Mouse (Mus musculus) layer of hippocampus, adult 9-11 months (tissue): ENCODE data around the gene Ppp1r37.
A peak's percentile ranks its signal among the peaks of the same experiment; 100 is the strongest.

ENCODE experiments used
- DNase-seq: peaks from one replicate; pipeline ENCODE4 v3.0.0; 2022

Gene Ppp1r37

DNA sequence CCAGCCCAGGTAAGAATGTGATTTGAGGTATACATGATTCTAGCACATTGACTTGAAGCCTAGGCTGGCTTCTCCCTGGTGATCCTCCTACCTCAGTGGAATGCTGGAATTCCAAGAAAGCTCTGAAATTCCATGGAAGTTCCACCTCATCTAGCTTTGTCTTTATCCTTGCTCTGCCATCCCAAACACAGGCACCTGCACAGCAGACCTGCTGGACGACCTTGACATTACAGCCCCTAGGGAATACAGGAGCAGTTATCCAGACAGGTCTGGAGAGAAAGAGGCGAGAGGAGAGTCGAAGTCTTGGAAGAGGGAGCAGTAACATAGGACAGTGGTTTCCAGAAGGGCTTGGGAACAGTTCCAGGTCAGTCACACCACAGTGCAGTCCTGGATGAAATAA, 6.8 kb upstream of the Ppp1r37 start:
- DNase-seq, result no peak

DNA sequence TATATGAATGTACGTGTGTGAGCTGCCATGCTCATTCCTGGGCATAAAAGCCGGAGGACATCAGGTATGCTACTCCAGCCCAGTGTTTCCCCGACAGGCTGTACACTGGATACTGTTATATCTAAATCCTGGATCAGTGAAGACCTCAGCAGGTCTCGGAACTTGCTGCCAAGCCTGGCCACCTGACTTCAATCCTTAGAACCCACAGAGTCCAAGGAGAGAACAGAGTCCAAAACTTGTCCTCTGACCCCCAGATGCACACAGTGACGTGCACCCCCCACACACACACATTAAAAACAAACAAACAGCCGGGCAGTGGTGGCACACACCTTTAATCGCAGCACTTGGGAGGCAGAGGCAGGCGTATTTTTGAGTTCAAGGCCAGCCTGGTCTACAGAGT, 4.5 kb upstream of the Ppp1r37 start:
- DNase-seq, result no peak

DNA sequence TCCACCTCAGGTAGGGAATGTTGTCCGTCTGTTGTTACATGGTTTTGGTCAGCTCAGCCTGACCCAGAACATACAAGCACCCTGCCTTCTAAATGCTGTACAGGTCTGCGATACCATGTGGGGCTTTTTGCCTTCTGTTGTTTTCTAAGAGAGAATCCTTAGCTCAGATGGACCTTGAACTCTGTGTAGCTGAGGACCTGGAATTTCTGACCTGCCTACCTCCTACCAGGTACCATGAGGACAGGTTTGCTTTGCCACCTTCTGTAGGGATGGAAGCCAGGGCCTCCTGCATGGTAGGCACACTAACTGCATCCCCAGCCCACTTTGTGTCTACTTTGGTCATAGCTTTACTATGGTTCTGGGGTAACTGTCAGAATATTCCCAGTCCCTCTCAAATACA, 2.9 kb upstream of the Ppp1r37 start:
- no peak for DNase-seq

DNA sequence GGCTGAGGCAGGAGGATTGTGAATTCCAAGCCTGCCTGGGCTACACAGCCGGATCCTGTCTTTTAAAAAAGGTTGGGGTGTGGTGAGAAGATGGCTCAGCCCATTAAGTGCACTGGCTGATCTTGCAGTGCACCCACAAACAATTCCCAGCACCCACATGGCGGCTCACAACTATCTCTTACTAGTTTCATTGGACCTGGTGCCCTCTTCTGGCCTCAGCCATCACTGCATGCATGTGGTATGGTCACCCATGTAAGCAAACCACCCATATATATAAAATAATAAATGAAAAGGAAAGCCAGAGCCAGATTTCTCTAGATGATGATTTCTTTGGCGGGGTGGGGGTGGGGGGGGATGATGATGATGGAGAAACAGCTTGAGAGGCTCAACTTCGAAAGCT, 1.6 kb upstream of the Ppp1r37 start:
- DNase-seq, result no peak

DNA sequence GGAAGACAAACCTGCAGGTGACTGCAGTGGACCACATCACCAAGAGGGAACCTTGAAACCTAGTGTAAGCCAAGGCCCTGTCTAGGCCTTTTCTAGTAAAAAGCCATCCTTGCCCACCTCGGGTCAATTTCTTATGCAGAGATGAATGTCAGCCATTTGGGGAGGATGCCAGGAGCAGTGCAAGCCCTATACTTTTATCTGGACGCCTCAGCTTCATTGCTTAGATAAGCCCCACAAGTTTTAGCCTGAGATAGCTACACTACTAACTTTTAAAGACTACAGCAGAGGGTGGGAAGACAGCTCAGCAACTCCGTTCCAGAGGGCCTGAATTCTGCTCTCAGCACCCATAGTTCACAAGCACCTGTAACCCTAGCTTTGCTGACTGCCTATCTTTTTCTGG, 1.0 kb upstream of the Ppp1r37 start:
- DNase-seq, result no peak

DNA sequence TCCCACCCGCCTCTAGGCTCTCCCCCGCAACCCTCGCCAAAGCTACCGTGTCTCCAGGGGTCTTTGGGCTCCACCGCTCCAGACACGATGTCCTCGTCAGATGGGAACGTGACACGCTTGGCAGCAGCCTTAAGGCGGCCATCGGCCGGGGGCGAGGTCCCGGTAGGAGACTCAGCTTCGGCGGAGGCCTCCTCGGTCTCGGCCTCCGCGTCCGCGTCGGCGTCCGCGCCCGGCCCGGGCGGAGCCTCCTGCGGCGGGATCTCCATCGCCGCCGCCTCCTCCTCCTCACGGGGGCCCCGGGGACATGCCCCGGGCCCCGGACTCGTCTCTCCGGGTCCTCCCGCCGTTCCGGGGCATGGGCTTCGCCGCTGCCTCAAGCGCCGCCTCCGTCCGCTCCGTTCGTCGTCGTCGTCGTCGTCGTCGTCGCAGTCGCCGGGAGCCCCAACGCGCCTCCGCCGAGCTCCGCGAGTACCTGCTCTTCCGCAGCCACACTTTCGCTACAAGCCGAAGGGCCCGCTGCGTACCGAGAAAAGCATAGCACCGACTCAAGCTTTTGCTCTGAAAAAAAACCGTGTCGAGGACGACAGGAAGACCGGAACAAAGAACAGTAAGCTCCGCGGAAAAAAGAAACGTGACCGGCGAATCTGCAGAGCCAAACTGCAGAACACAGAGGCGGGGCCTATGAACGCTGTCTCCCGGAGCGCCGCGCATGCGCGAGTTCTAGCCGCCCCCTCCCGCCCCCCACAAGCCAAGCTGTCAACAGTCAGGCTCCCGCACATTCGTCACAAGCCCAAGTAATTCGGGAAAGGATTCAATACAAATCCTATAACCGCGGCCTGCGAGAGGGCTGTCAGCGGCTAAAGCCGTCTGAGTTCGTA, 872 bp downstream of the Ppp1r37 start:
- DNase-seq, result peak; percentile 84

DNA sequence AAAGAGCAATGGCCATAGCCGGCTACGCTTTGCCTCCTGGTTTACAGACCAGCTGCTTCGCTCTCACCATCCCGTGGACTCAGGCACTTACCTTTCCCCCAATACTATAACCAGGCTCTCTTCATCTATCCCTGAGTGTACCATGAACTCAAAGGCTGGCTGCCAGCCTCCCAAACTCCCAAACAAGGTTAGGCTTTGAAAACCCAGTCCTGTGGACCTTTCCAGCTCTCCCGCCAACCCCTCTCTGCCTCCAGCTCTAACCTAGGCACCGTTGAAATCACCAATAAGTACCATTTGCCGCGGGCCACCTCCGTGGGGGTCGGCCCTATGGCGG, 1.5 kb downstream of the Ppp1r37 start:
- no peak for DNase-seq

DNA sequence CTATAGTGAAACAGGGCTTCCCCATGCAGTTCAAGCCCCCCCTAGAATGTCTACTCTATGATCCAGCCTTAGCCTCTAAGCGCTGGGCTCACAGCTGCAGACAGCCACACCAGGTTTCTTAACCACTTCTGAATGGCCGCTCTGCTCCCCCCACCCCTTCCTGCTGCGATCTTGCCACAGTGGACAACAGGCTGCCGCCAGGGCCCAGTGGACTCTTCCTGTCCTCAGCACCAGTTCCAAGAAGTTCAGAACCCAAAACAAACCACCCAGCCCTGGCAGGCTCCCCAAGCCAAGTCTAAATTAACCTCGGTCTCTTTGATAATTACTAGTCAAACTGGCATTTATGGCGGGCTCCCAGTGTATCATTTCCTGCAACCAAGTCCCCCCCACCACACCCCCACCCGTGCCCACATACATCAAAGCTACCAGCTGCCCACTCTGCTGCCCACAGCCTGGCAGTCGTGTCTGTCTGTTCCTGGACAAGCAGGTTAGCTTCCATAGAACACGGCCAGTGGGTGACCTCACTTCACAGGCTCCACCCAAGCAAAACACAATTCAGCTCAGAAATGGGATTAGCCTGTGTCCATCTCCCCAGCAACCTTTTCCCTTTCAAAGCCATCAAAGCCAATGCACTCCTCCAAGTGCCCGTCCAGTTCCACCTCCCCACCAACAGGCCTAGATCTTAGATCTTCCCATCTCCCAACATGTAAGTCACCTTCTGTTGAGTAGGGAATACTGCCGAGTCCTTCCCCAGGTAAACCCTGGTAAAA, 2.2 kb downstream of the Ppp1r37 start:
- DNase-seq, result no peak

DNA sequence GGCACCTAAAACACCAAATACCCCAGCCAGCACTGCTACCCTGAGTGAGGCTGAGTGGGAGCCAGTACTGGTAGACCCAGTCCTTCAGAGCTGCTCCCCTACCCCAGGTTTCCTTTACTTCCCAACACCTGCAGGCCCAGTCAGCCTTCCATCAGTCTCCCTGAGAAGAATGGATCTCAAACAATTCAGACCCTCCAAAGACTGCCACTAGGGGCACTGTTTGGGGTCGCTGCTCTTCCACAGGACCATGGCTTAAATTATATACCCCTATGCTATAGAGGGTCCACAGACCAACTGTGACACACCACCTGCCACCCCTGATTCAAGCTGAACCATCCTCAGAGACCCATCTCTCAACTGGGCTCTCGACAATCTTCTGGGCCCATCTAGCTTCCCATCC, 3.9 kb downstream of the Ppp1r37 start:
- no peak for DNase-seq

DNA sequence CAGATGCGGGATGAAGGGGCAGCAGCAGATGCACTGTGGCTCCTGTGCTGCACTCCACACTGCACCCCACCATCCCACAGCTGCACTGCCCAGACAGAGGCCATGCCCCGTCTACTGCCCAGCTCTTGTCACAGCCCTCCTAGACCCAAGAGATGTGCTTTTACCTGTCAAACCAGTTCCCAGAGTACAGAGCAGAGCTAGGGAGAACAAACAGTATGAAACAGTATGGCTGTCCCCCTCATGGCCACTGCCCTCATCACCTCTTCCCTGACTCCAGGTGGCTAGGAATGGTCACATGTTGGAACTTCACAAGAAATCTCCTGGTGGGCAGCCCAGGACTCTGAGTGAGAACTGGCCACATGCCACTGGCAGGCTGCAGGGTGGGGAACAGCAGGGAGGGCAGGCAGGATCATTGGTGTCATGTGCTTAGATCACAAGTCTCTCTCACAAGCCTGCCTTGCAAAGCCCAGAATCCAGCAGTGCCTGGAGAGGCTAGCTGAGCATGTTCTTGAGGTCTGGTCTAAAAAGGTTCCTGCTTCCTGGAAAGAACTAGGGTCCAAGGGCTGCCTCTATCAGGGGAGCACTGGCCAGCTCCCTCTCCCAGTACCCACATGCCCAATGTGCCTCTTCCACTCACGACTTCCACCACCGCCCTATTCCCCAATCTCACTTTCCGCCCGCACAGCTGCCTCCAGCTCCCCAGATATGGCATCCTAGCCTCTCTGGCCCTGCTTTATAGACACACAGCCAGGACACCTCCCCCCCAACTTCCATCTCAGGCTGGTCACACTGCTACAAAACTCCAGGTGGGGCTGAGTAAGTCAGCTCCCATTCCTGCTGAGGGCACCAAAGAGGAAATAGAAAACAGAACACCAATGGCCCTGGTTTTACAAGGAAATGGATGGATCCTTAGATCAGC, 4.6 kb downstream of the Ppp1r37 start:
- DNase-seq, result no peak

DNA sequence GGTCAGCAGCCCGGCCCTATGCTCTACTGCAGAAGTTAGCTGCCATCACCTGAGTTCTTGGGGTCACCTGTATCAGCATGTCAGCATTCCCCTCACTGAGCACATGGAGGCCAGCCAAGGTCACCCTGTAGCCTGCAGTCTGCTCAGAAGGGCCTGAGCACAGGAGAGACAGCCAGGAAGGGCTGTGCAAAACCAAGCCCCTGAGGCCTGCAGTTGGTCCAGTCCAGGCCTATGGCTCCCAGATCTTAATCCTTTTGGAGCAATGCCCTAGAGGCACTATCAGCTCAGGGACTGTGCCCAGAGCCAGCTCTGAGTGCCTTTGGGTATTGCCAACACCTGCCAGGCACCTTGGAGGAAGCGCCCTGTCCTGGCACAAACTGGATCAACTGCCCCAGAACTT, 5.8 kb downstream of the Ppp1r37 start:
- no peak for DNase-seq

DNA sequence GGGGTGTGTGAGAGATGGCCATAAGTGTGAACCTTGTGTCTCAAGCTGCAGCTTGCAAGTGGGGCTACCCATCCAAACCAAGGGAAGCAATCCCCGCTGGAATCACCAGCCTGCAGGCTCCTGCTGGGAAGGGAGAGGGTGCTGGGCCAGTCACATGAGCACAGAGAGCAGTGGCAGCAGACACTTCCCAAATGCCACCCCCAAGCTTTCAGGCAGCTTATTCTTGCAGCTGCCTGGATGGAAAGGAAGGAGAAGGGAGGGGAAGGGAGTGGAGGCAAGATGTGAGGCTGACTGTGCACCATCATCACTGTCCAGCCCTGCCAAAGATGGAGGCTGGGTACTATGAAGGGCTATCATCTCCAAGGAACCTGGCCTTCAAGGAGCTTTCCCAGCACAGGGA, 8.7 kb downstream of the Ppp1r37 start:
- peak; percentile 67 for DNase-seq

DNA sequence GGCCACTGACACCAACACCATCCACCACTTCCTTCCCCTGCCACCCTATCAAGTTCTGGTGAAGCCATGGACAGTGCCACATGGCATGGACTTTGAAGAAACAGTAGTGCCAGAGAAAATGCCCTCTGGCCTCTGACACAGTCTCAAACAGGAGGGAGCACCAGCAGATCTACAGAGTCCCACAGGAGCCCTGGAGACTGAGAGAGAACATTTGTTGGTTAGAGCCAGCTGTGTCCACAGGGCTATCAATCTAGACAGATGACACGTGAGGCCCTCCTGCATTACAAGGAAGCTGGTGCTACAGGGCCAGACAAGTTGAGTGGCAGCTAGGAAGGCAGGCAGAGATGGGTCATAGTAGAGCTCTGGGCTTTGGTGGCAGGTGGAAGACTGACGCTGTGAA, 10.4 kb downstream of the Ppp1r37 start:
- DNase-seq, result no peak

DNA sequence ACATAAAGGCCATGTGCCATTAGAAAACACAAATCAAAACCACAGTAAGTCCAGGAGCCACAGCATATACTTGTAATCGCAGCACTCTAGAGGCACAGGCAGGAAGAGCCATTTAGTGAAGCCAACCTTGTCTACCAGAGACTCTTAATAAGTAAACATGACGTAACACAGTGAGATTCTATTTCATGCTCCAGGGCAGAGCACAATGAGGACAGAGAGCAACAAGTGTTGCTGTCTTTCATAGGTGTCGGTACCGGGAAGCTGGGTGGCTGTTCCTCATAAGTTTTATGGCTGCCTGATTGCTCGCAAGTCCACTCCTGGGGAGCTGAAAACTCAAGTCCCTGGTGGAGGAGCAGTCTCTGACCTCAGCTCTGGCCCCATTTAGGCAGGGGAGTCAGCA, 11.2 kb downstream of the Ppp1r37 start:
- DNase-seq, result no peak

DNA sequence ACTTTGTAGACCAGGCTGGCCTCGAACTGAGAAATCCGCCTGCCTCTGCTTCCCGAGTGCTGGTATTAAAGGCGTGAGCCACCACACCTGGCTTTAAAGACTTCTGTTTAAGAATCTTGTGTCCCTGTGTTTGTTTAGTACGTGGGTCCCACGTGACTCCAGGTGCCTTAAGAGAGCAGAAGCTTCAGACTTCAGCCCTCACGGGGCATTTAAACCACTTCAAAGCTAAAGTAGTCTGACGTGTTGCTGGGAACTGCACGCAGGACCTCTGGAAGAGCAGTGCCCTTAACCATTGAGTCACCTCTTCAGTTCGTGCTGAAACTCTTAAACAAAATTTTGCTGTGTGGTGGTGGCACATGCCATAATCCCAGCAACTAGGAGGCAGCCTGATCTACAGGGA, 13.5 kb downstream of the Ppp1r37 start:
- DNase-seq, result no peak

DNA sequence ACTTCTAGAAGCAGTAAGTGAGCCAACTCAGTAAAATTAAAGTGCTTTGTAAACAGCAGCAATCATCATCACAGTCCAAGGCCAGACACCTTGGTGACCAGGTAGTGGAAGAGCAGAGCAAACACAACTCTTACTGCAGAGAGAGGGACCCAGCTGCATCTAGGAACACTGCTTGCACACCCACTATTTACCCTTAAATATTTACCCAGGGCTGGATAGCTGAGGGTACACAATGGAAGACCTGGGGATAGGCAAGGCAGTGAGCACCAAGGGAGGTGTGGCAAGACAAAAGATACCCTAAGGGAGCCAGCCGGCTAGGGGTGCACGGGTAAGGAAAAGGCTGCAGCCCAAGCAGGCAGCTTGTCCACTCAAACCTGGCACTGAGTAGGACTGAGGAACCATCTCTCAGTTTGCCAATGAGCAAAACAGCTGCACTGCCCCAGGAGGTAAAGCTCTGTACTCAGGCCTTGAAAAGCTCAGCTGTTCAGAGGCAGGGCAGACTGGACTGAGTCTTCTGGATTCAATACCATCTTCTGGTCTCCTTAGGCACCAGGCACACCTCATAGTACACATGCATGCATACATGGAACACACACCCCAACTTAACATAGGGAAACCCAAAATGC, 15.4 kb downstream of the Ppp1r37 start:
- DNase-seq, result no peak

DNA sequence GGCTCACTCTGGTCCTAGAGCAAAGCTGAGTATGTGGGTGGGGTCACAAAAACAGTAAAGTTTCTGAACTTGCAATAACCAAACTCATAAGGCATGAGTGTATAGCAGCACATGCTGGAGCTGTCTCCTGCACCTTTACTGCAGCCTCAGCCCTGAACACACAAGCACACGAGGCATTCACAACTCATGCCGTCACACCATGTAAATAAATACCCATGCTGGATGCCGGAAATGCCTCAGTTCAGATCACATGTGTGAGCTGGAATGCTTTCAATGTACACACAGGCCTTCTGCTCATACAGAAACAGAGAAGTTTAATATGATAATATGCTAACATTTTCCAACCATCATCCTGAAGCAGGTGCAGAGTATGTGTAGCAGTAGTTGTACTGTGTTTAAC, 16.9 kb downstream of the Ppp1r37 start:
- DNase-seq, result no peak

DNA sequence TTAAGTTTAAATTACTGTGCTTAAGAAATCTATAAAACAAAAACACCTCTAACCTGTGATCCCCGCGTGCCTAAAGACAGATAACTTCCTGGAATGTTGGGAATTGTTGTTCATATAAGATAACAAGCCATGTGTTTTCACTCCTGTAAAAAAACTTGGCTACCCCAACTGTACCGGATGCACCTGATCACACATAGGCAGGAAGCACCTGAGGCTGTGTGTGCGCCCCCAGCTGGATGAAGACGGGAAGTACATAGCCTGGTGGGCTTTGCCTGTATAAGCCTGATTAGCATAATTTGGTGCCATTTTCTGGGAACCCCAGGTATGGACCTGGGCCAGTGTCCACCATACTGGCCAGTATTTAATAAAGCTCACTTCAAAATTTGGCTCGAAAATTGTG, 19.3 kb downstream of the Ppp1r37 start:
- no peak for DNase-seq

DNA sequence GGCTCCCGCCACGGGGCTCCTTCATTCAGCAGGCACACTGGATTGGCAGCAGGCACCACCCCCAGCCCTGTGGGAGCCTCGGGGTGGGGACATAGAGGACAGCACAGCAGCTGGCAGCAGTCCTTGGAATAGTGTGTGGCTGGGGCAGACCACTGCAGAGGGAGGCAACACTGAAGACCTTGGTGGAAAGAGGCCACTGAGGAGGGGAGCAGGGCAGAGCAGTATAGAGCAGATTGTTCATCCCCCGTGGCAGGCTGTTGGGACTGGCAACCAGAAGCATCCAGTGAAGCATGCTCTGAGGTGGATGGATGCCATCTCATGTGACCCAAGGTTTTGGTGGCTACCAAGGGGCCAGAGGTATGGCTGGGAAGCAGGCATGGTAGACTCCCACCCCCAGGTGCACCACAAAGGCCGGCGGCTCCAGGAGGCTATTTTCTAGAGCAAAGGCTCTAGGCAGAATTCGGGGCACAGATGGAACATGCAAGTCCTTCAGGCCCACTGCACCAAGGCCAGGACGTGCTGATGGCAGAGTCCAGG, 20.7 kb downstream of the Ppp1r37 start:
- peak; percentile 41 for DNase-seq

DNA sequence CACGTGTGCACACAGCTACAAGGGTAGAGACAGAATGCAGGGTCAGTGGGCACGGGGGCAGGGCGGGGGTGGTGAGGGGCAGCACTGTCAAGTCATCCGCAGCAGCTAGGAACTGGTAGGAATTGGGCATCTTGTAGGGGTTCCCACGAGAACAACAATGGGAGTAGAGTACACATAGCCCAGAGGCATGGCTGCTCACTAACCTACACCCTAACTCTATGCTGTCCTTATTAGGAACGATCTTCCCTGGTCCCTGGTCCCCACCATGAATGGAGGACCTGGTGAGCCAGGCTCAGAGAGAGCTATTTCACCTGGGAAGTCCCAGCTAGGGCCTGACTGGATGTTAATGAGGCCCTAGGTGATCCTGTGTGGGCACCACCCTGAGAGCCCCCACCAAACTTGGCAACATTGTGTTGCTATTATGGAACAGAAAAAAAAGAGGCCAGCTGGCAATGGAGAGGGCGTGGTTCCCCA, 21.2 kb downstream of the Ppp1r37 start:
- DNase-seq, result no peak

DNA sequence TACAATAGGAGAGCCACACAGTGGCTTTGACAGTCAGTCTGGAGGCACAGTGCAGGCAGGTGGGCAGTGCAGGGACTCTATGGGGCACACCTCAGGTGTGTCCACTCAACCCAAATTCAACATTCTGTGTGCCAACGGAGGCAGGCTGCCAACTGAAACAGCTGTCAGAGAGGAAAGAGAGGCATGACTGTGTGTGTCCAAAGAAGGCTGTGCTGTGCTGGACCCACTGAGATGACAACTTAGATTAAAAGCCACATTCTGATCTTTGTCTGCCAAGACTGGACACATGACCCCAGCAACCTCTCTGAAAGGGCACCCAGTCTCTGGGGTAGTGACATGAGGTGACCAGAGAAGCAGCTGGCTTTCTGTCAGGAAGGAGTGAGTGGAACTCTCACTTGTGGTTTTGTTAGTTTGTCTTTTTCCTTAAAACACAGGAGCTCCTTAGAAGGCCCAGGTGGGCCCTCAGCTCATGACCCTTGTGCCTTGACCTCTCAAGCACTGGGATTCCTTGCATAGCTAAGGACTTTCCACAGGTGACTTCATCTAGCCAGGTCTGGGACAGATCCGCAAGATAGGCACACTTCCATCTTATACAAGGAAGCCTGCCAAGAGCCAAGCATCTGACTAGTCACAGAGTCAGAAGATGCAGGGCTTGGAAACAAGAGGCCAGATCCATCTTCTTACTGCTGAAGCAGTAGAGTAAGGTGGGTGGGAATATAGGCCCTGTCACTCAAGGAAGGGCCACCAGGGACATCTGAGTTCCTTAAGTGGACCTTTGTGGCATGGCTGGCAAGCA, 21.9 kb downstream of the Ppp1r37 start:
- no peak for DNase-seq

DNA sequence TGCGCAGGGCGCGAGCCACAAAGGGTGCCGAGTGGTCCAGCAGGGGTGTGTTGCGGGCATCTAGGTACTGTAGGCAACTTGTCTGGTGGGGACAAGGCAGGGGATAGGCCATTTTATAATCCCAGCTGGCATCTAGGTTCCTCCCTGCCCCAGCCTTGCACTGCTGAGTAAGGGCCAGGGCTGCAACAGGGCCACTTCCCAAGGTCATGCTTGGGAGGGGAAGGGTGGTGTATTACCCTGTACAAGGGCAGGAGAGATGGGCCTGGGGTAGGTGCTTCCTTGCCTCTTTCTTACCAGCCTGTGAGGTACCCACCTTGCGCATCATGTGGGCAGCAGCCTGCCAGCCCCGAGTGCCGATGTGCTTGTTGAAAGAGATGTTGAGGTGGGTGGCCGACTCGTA, 28.2 kb downstream of the Ppp1r37 start:
- DNase-seq, result no peak
